Mouse (Mus musculus) E14TG2a.4 (cell line): ENCODE measurements around the gene Cemip.

Source experiments
- H3K27me3 ChIP-seq: 2 replicates; pipeline ENCODE4 v1.6.1; 2014; ENCODE audit warnings: low read length, control low read depth; ENCODE audit not compliant: insufficient read depth
- H3K36me3 ChIP-seq: 2 replicates; pipeline ENCODE4 v1.6.1; 2014; ENCODE audit warnings: low read length, control low read depth; ENCODE audit not compliant: insufficient read depth
- H3K4me1 ChIP-seq: replicated peaks from 2 replicates; pipeline ENCODE4 v1.6.1; 2014; ENCODE audit warnings: low read depth, low read length, control low read depth
- H3K4me3 ChIP-seq: replicated peaks from 2 replicates; pipeline ENCODE4 v1.5.1; 2014; ENCODE audit warnings: mild to moderate bottlenecking, low read length
- H3K9me3 ChIP-seq: 2 replicates; pipeline ENCODE4 v1.6.1; 2014; ENCODE audit warnings: low read length, control low read depth
- CTCF ChIP-seq: conservative IDR thresholded peaks from 2 replicates; pipeline ENCODE4 v1.5.1; 2014; ENCODE audit warnings: low read length
- NANOG ChIP-seq: IDR thresholded peaks from 2 replicates; pipeline ENCODE4 v1.6.1; 2014; ENCODE audit warnings: borderline replicate concordance, low read length, mixed read lengths
- POU5F1 ChIP-seq: IDR thresholded peaks from 2 replicates; pipeline ENCODE4 v1.6.1; 2014; ENCODE audit warnings: low read length, borderline replicate concordance

Gene Cemip

DNA sequence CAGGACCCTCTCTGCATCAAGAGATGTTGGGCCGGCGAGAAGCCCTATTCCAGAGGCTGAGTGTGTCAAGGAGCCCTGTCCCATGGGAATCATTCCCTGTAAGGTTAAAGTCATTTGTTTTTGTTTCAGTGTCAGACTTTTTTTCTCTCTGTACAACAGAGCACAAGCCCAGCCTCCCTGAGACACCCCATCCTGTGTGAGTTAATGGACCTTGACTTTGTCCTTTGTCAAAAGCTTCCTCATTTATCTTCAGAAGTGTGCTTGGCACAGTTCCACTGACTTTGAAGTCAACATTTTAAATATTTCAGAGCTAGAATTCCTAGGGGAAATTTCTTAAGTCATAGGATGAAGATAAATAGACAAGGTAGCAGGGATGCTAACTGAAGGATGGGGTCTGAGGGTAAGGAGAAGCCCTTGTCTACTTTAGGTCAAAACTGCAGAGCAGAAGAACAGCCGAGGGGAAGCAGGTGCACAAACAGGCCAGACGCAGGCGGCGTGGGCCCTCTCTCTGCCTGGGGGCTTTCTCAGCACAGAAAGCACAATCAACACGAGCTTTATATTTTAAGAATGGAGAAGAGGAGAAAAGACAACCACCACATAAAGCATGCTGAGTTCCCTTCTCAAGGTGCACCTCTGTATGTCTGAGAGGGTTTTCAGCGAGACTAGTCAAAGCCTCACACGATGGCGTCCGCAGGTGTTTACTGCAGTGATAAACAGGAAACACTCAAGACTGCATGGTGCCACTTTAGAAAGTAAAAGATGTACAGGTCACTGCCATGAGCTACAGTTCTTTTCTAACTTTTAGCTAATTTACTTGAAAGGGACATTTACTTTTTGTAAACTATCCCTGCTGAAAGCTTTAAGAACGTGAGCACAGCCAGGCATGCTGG, 33.2 kb upstream of the Cemip start:
- Histone ChIP-seq H3K27me3 (no peaks in the 10 kb centered on the region), H3K9me3 (no peaks in the 10 kb centered on the region), H3K36me3 (peaks cover 50% of the 10 kb centered on the region), H3K4me1 (peaks cover 37% of the 10 kb centered on the region), H3K4me3 (no peak overlapping the region)
- no peak for TF ChIP-seq CTCF
- no peak for TF ChIP-seq NANOG
- no peak for TF ChIP-seq POU5F1

DNA sequence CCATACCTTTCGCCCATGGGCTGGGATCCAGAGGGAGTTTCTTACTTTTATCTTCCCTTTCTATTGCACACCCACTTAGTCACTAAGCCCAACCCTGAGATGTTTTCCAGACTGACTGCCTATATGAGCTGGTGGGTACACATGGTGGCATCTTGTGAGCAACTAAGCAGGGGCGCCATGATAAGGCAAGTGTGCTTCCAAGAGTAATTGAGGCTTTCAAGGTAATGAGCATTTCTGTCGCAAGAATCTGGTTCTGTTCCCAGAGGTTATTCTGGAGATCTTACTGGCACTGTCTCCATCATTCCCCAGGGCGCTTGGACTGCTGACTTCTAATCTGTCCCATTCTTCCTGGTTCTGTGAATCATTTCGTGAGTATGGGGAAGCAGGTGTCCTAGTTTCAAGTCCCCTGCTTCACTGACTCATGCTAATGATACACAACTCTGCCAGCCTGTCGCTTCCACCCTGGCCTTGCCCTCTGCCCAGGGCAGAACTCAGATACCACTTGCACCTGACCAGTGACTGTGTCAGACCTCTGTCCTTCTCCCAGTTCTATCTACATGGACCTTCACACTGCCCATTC, 31.3 kb upstream of the Cemip start:
- H3K36me3 ChIP-seq: peaks cover 60% of the 10 kb centered on the region
- H3K4me1 ChIP-seq: peaks cover 28% of the 10 kb centered on the region
- TF ChIP-seq CTCF (no peak), POU5F1 (no peak), NANOG (no peak)
- H3K27me3 ChIP-seq: no peaks in the 10 kb centered on the region
- no peaks in the 10 kb centered on the region for H3K9me3 ChIP-seq
- no peak overlapping the region for H3K4me3 ChIP-seq

GRCm38 (mm10) chr7:84116621-84117542, 30.6 kb upstream of the Cemip start:
- TF ChIP-seq CTCF: no peak
- TF ChIP-seq NANOG: no peak
- TF ChIP-seq POU5F1: no peak
- Histone ChIP-seq H3K36me3 (peaks cover 65% of the 10 kb centered on the region), H3K9me3 (no peaks in the 10 kb centered on the region), H3K27me3 (no peaks in the 10 kb centered on the region), H3K4me1 (peaks cover 28% of the 10 kb centered on the region), H3K4me3 (no peak overlapping the region)

- TF ChIP-seq NANOG (no peak), POU5F1 (no peak), CTCF (no peak)
- Histone ChIP-seq H3K4me1 (peaks cover 15% of the 10 kb centered on the region), H3K27me3 (no peaks in the 10 kb centered on the region), H3K9me3 (no peaks in the 10 kb centered on the region), H3K36me3 (peaks cover 78% of the 10 kb centered on the region), H3K4me3 (no peak overlapping the region)
These were observed 29.1 kb upstream of the Cemip start for GRCm38 (mm10) chr7:84115385-84115784.

DNA sequence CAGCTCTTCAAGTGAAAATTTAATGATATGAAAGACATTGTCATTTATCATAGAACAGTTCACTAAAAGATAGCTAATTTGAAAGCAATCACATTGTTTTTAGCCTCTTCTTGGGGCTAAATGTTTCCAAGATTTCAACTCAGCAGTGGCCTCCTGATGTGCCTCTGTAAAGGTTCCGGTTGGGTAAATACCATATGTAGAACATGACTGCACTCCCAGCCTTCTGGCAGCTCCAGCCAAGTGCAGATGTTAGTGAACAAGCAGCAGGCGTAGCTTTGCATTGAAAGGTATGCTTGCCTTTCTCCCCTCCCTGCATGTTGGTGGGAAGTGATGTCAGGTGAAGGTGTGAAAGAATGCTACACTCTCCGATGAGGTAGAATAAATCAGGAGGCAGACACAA, 28.5 kb upstream of the Cemip start:
- no peak for TF ChIP-seq POU5F1
- no peak for TF ChIP-seq NANOG
- no peak for TF ChIP-seq CTCF
- Histone ChIP-seq H3K9me3 (no peaks in the 10 kb centered on the region), H3K36me3 (peaks cover 84% of the 10 kb centered on the region), H3K4me3 (no peak overlapping the region), H3K4me1 (peaks cover 9% of the 10 kb centered on the region), H3K27me3 (no peaks in the 10 kb centered on the region)

DNA sequence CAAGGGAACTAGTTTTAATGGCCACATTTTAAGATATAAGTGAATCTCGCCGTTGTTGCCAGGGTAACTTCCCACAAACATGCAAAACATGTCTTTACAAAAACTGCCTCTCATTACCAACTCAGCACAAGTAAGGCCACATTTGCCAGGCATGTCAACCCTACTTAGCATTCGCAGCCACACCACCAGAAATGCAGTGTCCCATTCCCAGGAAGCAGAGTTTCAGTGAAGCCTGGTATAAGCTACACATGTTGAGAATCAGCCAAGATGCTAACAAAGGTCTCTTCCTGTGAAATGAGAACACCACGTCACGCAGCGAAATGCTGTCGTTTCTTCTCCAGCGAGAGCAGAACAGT, 26.7 kb upstream of the Cemip start:
- TF ChIP-seq POU5F1 (no peak), NANOG (no peak), CTCF (no peak)
- peaks cover 94% of the 10 kb centered on the region for H3K36me3 ChIP-seq
- H3K27me3 ChIP-seq: no peaks in the 10 kb centered on the region
- no peaks in the 10 kb centered on the region; the same call in 1 of the 2 replicates for H3K4me1 ChIP-seq
- no peak overlapping the region for H3K4me3 ChIP-seq
- no peaks in the 10 kb centered on the region for H3K9me3 ChIP-seq

DNA sequence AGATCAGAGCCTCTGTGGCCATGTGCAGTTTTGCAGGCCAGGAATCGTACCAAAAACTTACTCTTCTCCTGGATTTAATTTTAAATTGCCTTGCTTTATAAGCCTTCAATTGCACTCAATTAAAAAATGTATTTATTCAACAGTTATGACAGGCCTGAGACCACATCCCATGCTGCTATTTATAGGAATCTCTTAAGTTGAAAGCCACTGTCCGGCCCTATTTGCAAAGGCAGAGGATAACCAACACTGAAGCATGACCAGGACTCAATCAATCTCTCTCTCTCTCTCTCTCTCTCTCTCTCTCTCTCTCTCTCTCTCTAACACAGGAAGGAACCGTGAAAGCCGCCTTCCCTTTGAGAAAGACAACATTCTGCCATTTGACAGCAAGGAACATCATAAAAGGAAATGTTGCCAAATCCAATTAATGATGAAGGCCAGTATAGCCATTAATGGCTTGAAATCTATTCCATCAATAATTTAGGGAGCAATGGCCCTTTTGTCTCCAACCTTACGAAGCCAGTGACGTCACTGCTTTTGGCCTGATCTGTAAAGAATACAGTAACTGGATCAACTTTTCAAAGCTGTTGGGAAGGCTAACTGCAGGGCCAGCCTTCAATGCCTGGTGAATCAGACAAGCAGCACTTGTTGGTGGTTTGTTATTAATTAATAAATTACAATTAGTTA, 26.2 kb upstream of the Cemip start:
- Histone ChIP-seq H3K36me3 (peaks cover 95% of the 10 kb centered on the region), H3K4me1 (no peaks in the 10 kb centered on the region; the same call in 1 of the 2 replicates), H3K4me3 (no peak overlapping the region), H3K27me3 (no peaks in the 10 kb centered on the region), H3K9me3 (no peaks in the 10 kb centered on the region)
- TF ChIP-seq POU5F1 (no peak), CTCF (no peak)
